Mouse (Mus musculus) small intestine, adult 2 months (tissue): ENCODE measurements around the gene Flvcr2.

Source experiments
- CTCF ChIP-seq: fragments of 200-500 bp; IDR thresholded peaks from 2 replicates; pipeline ENCODE4 v1.5.1; 2012; ENCODE audit warnings: low read depth, mild to moderate bottlenecking, control low read depth, inconsistent platforms, low read length, moderate library complexity, mixed read lengths; ENCODE audit not compliant: insufficient replicate concordance, insufficient read length; ENCODE audit errors: extremely low read depth
- POLR2A ChIP-seq: fragments of 200-500 bp; IDR thresholded peaks from 2 replicates; pipeline ENCODE4 v1.6.1; 2012; ENCODE audit warnings: low read depth, mild to moderate bottlenecking, control low read depth, inconsistent platforms, low read length, moderate library complexity

GRCm38 (mm10) chr12:85754611-85755265, 8.4 kb downstream of the Flvcr2 start:
- no peak for TF ChIP-seq CTCF
- TF ChIP-seq POLR2A = no peak
